Mouse (Mus musculus): Measurements from ENCODE around the gene Plxnd1. TPM values are rescaled to one million over a fixed set of nuclear protein-coding genes. Genes with fewer than 3 reads are reported as not detected.

Plxnd1 gene
- polyA plus RNA-seq, 1 experiment from 2014 or later: 17.5 TPM

DNA sequence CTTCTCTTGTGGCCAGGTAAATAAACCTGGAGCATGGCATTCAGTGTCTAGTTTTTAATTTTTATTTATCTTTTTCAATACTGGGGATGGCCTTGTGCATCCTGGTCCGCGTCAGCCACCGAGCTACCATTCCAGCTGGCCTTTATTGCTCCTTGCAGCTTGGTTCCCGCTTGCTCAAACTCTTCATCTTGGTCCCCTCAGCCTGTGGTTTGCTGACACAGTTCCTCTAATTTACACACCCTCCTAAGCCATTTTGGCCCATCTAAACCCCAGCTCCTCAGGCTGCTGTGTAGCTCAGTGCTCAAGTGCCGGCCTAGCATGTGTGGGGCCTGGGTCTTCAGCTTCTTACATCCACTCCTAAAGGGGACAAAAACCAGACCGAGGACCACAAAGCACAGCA, 19.3 kb upstream of the Plxnd1 start:
- no peaks in the 10 kb centered on the region for H3K27me3 ChIP-seq (ENCODE audit: control insufficient read depth, insufficient read depth, low read length)
- H3K4me2 ChIP-seq: no peak overlapping the region
- H3K36me3 ChIP-seq (ENCODE audit: control insufficient read depth, insufficient read depth, low read length): no peaks in the 10 kb centered on the region
- no peak overlapping the region for H3K4me3 ChIP-seq (ENCODE audit: low read depth, low read length)
- DNase-seq (ENCODE audit: low spot score, missing footprints) (no peak), ATAC-seq (ENCODE audit: low FRiP score) (no peak)
- H3K4me1 ChIP-seq (ENCODE audit: control insufficient read depth, insufficient read depth, low read length): no peaks in the 10 kb centered on the region
- no peaks in the 10 kb centered on the region for H3K9me3 ChIP-seq (ENCODE audit: control insufficient read depth, low read length)
- no peak overlapping the region for H3K27ac ChIP-seq (ENCODE audit: low read depth, low read length)
- no peak overlapping the region for H3K9ac ChIP-seq (ENCODE audit: low read length)
- WGBS: 87% methylated on average over 6 of the region's 6 CpGs

DNA sequence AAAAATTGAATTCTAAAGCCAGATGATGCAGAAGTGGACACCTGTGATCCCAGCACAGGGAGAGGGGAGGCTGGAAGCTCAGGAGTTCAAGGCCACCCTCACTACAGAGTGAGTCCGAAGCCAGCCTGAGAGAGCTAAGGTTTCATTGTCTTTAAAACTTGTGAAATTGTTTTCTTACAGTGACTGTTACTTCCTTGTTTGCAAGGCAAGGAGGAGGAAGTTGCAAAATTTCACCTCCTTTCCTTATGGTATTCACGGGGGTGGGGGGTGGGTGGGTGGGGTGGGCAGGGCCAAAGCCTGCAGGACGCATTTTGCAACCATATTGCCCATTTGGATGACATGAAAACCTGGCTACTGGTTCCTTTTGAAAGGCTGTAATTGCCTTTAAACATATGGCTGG, 18.9 kb upstream of the Plxnd1 start:
- Histone ChIP-seq H3K4me3 (ENCODE audit: low read depth, low read length) (no peak overlapping the region), H3K4me1 (ENCODE audit: control insufficient read depth, insufficient read depth, low read length) (no peaks in the 10 kb centered on the region), H3K36me3 (ENCODE audit: control insufficient read depth, insufficient read depth, low read length) (no peaks in the 10 kb centered on the region), H3K9me3 (ENCODE audit: control insufficient read depth, low read length) (no peaks in the 10 kb centered on the region), H3K27me3 (ENCODE audit: control insufficient read depth, insufficient read depth, low read length) (no peaks in the 10 kb centered on the region), H3K4me2 (no peak overlapping the region), H3K9ac (ENCODE audit: low read length) (no peak overlapping the region), H3K27ac (ENCODE audit: low read depth, low read length) (no peak overlapping the region)
- no peak for DNase-seq (ENCODE audit: low spot score, missing footprints)
- 78% methylated on average over 3 of the region's 3 CpGs for WGBS
- no peak for ATAC-seq (ENCODE audit: low FRiP score)

DNA sequence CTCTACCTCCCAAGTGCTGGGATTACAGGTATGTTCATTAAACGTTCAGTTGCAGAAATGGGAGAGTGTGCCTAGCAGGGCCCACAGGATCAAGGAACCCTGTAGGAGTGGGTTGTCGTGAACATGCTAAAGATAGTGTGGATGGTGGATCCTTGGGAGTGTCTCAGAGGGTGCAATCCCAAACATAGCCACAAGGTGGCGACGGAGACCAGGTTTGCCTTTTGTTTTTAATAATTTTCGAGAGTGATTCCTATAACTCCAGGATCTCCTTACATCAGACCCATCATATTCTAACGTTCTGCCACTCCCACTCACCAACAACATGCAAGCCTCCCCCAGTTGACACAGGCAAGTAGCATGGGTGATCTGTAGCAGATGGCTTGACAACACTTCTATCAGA, 15.7 kb upstream of the Plxnd1 start:
- 5% methylated on average over 6 of the region's 6 CpGs for WGBS
- no peak overlapping the region for H3K27ac ChIP-seq (ENCODE audit: low read depth, low read length)
- no peak overlapping the region for H3K4me3 ChIP-seq (ENCODE audit: low read depth, low read length)
- no peaks in the 10 kb centered on the region for H3K27me3 ChIP-seq (ENCODE audit: control insufficient read depth, insufficient read depth, low read length)
- no peaks in the 10 kb centered on the region for H3K9me3 ChIP-seq (ENCODE audit: control insufficient read depth, low read length)
- no peaks in the 10 kb centered on the region for H3K36me3 ChIP-seq (ENCODE audit: control insufficient read depth, insufficient read depth, low read length)
- no peak overlapping the region for H3K4me2 ChIP-seq
- no peaks in the 10 kb centered on the region for H3K4me1 ChIP-seq (ENCODE audit: control insufficient read depth, insufficient read depth, low read length)
- ATAC-seq (ENCODE audit: low FRiP score): peak; percentile 44; the same call in 1 of the 2 replicates
- H3K9ac ChIP-seq (ENCODE audit: low read length): no peak overlapping the region
- DNase-seq (ENCODE audit: low spot score, missing footprints): peak; percentile 99

DNA sequence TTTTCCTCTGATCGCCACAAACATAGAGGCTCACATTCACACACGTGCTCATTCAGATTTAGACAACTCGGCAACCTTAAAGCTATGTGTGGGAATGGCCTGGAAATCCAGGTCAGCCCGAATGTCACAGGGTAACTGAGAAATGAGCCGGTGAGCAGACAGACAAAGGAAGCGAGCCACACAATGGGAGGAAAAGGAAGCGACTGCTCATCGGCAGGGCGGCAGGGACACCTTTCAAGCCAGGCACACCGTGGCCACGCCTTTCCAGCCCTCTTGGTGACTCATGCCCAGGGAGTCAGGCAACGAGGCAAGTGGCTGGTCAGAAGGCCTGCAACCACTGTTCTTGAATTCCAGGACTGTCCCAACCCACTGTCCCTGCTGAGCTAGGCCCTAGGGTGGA, 14.6 kb upstream of the Plxnd1 start:
- no peak overlapping the region for H3K27ac ChIP-seq (ENCODE audit: low read depth, low read length)
- WGBS: 56% methylated on average over 12 of the region's 12 CpGs
- no peak overlapping the region for H3K9ac ChIP-seq (ENCODE audit: low read length)
- no peak overlapping the region for H3K4me2 ChIP-seq
- H3K4me3 ChIP-seq (ENCODE audit: low read depth, low read length): no peak overlapping the region
- ATAC-seq (ENCODE audit: low FRiP score) (no peak), DNase-seq (ENCODE audit: low spot score, missing footprints) (no peak)
- no peaks in the 10 kb centered on the region for H3K4me1 ChIP-seq (ENCODE audit: control insufficient read depth, insufficient read depth, low read length)
- no peaks in the 10 kb centered on the region for H3K27me3 ChIP-seq (ENCODE audit: control insufficient read depth, insufficient read depth, low read length)
- H3K9me3 ChIP-seq (ENCODE audit: control insufficient read depth, low read length): no peaks in the 10 kb centered on the region
- no peaks in the 10 kb centered on the region for H3K36me3 ChIP-seq (ENCODE audit: control insufficient read depth, insufficient read depth, low read length)

DNA sequence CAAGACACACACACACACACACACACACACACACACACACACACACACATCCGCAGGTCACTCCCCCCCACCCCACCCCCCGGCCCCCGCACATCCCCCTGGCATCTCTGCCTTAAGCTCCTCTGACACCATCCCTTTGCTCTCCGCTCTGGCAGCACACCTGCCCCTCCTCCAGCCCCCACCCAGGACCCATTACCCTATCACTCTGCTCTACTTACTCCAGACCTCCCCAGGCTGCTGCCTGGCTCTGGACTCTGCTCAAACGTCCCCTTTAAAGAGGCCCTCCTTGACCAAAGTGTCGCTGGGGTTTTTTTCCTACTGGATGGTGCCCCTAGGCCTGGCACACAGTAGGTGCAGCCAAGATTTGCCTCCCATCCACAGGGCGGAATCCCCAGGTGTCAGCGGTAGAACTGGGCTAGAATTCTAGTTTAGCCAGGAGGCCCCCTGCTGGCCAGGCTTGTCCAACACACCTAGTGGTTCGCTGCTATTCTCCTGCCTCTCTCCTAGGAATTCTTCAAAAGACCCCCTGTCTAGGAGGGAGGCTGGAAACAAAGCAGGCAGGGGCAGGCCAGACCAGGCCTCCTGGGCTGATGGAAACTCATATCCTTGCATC, 12.9 kb upstream of the Plxnd1 start:
- Histone ChIP-seq H3K36me3 (ENCODE audit: control insufficient read depth, insufficient read depth, low read length) (no peaks in the 10 kb centered on the region), H3K4me3 (ENCODE audit: low read depth, low read length) (no peak overlapping the region), H3K4me2 (no peak overlapping the region), H3K27me3 (ENCODE audit: control insufficient read depth, insufficient read depth, low read length) (no peaks in the 10 kb centered on the region), H3K4me1 (ENCODE audit: control insufficient read depth, insufficient read depth, low read length) (no peaks in the 10 kb centered on the region), H3K9ac (ENCODE audit: low read length) (no peak overlapping the region), H3K9me3 (ENCODE audit: control insufficient read depth, low read length) (no peaks in the 10 kb centered on the region), H3K27ac (ENCODE audit: low read depth, low read length) (no peak overlapping the region)
- ATAC-seq (ENCODE audit: low FRiP score) (peak; percentile 51), DNase-seq (ENCODE audit: low spot score, missing footprints) (peak; percentile 96)
- 22% methylated on average over 9 of the region's 9 CpGs for WGBS

DNA sequence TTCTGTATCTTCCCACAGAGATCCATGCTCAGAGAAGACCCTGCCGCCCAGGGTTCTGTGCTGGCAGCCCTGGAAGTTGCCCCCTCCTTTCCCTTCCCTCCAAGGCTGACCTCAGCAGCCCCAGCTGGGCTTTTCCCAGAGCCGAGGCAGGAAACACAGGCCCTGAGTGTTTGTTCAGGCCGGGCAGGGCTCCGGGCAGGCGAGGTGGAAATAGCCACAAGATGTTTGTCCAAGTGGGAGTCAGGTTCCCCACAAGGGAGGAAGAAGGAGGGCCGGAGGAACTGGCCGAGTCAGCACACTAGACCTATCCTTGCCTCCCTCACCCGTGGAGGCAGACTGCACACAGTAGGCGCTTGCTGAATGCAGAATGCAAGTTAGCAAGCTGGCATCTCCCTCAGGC, 11.9 kb upstream of the Plxnd1 start:
- H3K27me3 ChIP-seq (ENCODE audit: control insufficient read depth, insufficient read depth, low read length): no peaks in the 10 kb centered on the region
- H3K9ac ChIP-seq (ENCODE audit: low read length): no peak overlapping the region
- ATAC-seq (ENCODE audit: low FRiP score) (no peak), DNase-seq (ENCODE audit: low spot score, missing footprints) (no peak)
- 55% methylated on average over 9 of the region's 9 CpGs for WGBS
- H3K27ac ChIP-seq (ENCODE audit: low read depth, low read length): no peak overlapping the region
- no peaks in the 10 kb centered on the region for H3K4me1 ChIP-seq (ENCODE audit: control insufficient read depth, insufficient read depth, low read length)
- no peak overlapping the region for H3K4me3 ChIP-seq (ENCODE audit: low read depth, low read length)
- H3K36me3 ChIP-seq (ENCODE audit: control insufficient read depth, insufficient read depth, low read length): no peaks in the 10 kb centered on the region
- H3K9me3 ChIP-seq (ENCODE audit: control insufficient read depth, low read length): no peaks in the 10 kb centered on the region
- H3K4me2 ChIP-seq: no peak overlapping the region

DNA sequence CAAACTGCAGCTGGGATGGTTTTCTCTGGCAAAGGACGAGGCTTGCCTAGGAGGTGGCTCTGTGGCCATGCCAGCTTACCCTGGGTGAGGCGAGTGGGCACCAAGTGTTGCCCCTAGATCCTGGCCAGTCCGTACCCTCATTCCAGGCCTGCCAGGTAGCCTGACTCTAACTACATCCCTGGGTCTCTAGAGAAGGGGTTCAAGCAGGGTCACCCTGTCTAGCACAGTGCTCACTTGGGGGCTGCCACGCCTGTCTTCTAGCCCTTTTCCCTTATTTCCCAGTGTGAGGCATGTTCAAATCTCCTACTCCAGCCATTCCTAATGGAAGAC, 11.1 kb upstream of the Plxnd1 start:
- ATAC-seq (ENCODE audit: low FRiP score): no peak
- no peaks in the 10 kb centered on the region for H3K4me1 ChIP-seq (ENCODE audit: control insufficient read depth, insufficient read depth, low read length)
- no peak overlapping the region; the same call in 1 of the 2 replicates for H3K27ac ChIP-seq (ENCODE audit: low read depth, low read length)
- no peak overlapping the region for H3K9ac ChIP-seq (ENCODE audit: low read length)
- WGBS: 76% methylated on average over 4 of the region's 4 CpGs
- no peak overlapping the region for H3K4me3 ChIP-seq (ENCODE audit: low read depth, low read length)
- H3K36me3 ChIP-seq (ENCODE audit: control insufficient read depth, insufficient read depth, low read length): no peaks in the 10 kb centered on the region
- no peak for DNase-seq (ENCODE audit: low spot score, missing footprints)
- no peaks in the 10 kb centered on the region for H3K9me3 ChIP-seq (ENCODE audit: control insufficient read depth, low read length)
- H3K27me3 ChIP-seq (ENCODE audit: control insufficient read depth, insufficient read depth, low read length): no peaks in the 10 kb centered on the region
- no peak overlapping the region for H3K4me2 ChIP-seq

DNA sequence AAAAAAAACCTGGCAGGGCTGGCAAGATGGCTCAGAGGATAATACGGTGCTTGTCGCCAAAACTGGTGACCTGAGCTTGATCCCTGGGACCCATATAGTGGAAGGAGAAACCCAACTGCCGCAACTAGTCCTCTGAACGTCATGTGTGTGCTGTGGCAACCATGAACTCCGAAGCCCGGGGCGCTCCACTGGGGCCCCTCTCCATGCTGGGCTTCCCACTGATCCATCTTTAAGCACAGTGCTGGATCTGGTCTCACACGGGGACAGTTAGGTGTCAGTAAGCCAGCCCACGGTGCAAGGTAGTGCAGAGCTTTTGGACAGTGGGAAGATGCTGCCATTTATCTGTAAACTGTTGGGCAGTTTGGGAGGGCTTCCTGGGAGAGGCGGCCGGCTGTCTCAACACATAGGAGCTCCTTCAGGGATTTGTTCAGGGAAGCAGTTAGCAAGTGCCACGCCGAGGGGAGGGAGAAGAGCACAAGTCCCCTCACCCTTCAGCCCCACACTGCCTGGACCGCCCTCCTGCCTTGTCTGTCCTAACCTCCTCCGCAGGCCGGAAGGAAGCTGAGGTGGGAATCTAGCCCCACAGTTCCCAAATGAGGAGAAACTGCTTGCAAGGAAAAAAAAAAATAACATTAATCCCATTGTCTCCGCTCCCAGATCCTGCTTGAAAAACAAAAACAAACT, 10.6 kb upstream of the Plxnd1 start:
- WGBS: 76% methylated on average over 17 of the region's 17 CpGs

DNA sequence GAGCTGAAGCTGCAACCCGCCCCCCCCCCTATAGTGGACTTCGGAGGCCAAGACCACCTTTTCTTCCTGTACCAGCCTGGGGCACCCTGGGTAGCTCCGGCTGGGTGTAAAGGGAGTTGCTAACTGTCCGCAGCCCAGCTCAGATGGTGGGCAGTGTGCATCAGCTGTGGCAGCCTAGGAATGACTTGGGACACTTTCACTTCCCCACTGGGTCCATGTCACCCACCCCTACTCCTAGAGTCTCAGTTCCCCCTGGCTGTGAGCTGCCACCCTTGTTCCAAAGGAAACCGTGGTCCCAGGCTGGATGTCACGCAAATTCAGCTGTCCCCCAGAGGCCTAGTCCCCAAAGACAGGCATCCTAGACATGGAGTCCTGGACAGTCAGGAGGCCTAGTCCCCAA, 9.9 kb upstream of the Plxnd1 start:
- Histone ChIP-seq H3K9me3 (ENCODE audit: control insufficient read depth, low read length) (no peaks in the 10 kb centered on the region), H3K9ac (ENCODE audit: low read length) (no peak overlapping the region), H3K27me3 (ENCODE audit: control insufficient read depth, insufficient read depth, low read length) (no peaks in the 10 kb centered on the region), H3K27ac (ENCODE audit: low read depth, low read length) (no peak overlapping the region), H3K36me3 (ENCODE audit: control insufficient read depth, insufficient read depth, low read length) (no peaks in the 10 kb centered on the region), H3K4me1 (ENCODE audit: control insufficient read depth, insufficient read depth, low read length) (no peaks in the 10 kb centered on the region), H3K4me2 (no peak overlapping the region), H3K4me3 (ENCODE audit: low read depth, low read length) (no peak overlapping the region)
- DNase-seq (ENCODE audit: low spot score, missing footprints) (no peak), ATAC-seq (ENCODE audit: low FRiP score) (no peak)
- WGBS: 84% methylated on average over 5 of the region's 6 CpGs

More for the DNA sequence above, 10.6 kb upstream of the Plxnd1 start:
- Histone ChIP-seq H3K9me3 (ENCODE audit: control insufficient read depth, low read length) (no peaks in the 10 kb centered on the region), H3K36me3 (ENCODE audit: control insufficient read depth, insufficient read depth, low read length) (no peaks in the 10 kb centered on the region), H3K27me3 (ENCODE audit: control insufficient read depth, insufficient read depth, low read length) (no peaks in the 10 kb centered on the region), H3K9ac (ENCODE audit: low read length) (no peak overlapping the region), H3K4me3 (ENCODE audit: low read depth, low read length) (no peak overlapping the region), H3K27ac (ENCODE audit: low read depth, low read length) (no peak overlapping the region), H3K4me1 (ENCODE audit: control insufficient read depth, insufficient read depth, low read length) (no peaks in the 10 kb centered on the region), H3K4me2 (no peak overlapping the region)
- ATAC-seq (ENCODE audit: low FRiP score): no peak
- no peak for DNase-seq (ENCODE audit: low spot score, missing footprints)
